ENCODE assay signal across 10 mouse cellular contexts in genomic region chr5:53469098-53469776, GRCm38 (mm10). TPM values are rescaled to one million over a fixed set of nuclear protein-coding genes. Genes with fewer than 3 reads are reported as not detected.
DNase-seq lines count a peak whose midpoint lies in the region; ATAC-seq lines count a peak whose summit lies in the region.
"Had no signal": no experiment of that assay in that cellular context is flagged by ENCODE, and none has a peak within 500 bp of the region (broad histone marks: within the 10 kb centered on the region; RNA-seq: fewer than 3 reads in every experiment).

No protein-coding gene starts in this region.

- DNase-seq in ES-CJ7 (ENCODE audit: low read depth, low spot score), result peak; percentile 41
- peak; percentile 60 for DNase-seq in embryonic facial prominence, embryonic 14.5 days (ENCODE audit: low spot score)
- peak; percentile 61 for DNase-seq in intestine, embryonic 14.5 days (ENCODE audit: low spot score)
- no peak for DNase-seq in spleen, postnatal 10 days (ENCODE audit: low spot score in 2 of 2)
- DNase-seq in Muller cell, postnatal 12 days (ENCODE audit: inconsistent ontology term), result no peak
- no peak for DNase-seq in cerebellum, postnatal 36 days
- DNase-seq: thymus, postnatal 14 days had no signal

- H3K36me3 ChIP-seq in embryonic facial prominence, embryonic 14.5 days (ENCODE audit: control insufficient read depth, insufficient read depth, low read length), result no peaks in the 10 kb centered on the region
- H3K36me3 ChIP-seq in intestine, embryonic 14.5 days (ENCODE audit: control insufficient read depth, insufficient read depth, low read length), result no peaks in the 10 kb centered on the region
- no peaks in the 10 kb centered on the region for H3K36me3 ChIP-seq in liver, embryonic 12.5 days
- H3K36me3 ChIP-seq: forebrain, embryonic 10.5 days had no signal

- H3K27me3 ChIP-seq in embryonic facial prominence, embryonic 14.5 days (replicated peaks; ENCODE audit: control insufficient read depth, insufficient read depth, low read length), result no peaks in the 10 kb centered on the region
- no peaks in the 10 kb centered on the region for H3K27me3 ChIP-seq in intestine, embryonic 14.5 days (replicated peaks; ENCODE audit: control insufficient read depth, insufficient read depth, low read length)
- H3K27me3 ChIP-seq in liver, embryonic 12.5 days (replicated peaks), result peaks cover 23% of the 10 kb centered on the region

- no peak overlapping the region for H3K9ac ChIP-seq in embryonic facial prominence, embryonic 14.5 days (ENCODE audit: low read depth, low read length)
- H3K9ac ChIP-seq in intestine, embryonic 14.5 days (ENCODE audit: low read length), result no peak overlapping the region
- no peak overlapping the region for H3K9ac ChIP-seq in liver, embryonic 12.5 days

- peak overlapping the region; percentile 77 for H3K27ac ChIP-seq in embryonic facial prominence, embryonic 14.5 days (replicated peaks; ENCODE audit: low read depth, low read length)
- H3K27ac ChIP-seq in intestine, embryonic 14.5 days (ENCODE audit: low read depth), result 0 out of 2 replicates have a peak overlapping the region, but pooled peaks have one; percentile 60
- no peak overlapping the region for H3K27ac ChIP-seq in liver, embryonic 12.5 days

- WGBS in embryonic facial prominence, embryonic 14.5 days, result 67% methylated on average over 6 of the region's 6 CpGs
- WGBS in intestine, embryonic 14.5 days, result 50% methylated on average over 6 of the region's 6 CpGs
- WGBS in liver, embryonic 12.5 days (ENCODE audit: insufficient replicate concordance), result 57% methylated on average over 6 of the region's 6 CpGs

- peak overlapping the region; percentile 18; the same call in 1 of the 2 replicates for H3K4me2 ChIP-seq in embryonic facial prominence, embryonic 14.5 days (ENCODE audit: low read depth, low read length)
- peak overlapping the region; percentile 26 for H3K4me2 ChIP-seq in intestine, embryonic 14.5 days (ENCODE audit: low read length)
- H3K4me2 ChIP-seq in liver, embryonic 12.5 days, result 0 out of 2 replicates have a peak overlapping the region, but pooled peaks have one; percentile 8

- no peaks in the 10 kb centered on the region for H3K9me3 ChIP-seq in embryonic facial prominence, embryonic 14.5 days (ENCODE audit: control insufficient read depth, low read length)
- H3K9me3 ChIP-seq in intestine, embryonic 14.5 days (ENCODE audit: control insufficient read depth, low read length), result no peaks in the 10 kb centered on the region
- no peaks in the 10 kb centered on the region for H3K9me3 ChIP-seq in liver, embryonic 12.5 days (replicated peaks)
- H3K9me3 ChIP-seq: forebrain, embryonic 10.5 days had no signal

- no peak overlapping the region for H3K4me3 ChIP-seq in embryonic facial prominence, embryonic 14.5 days (ENCODE audit: low read depth, low read length)
- no peak overlapping the region for H3K4me3 ChIP-seq in intestine, embryonic 14.5 days (ENCODE audit: low read depth, low read length)
- no peak overlapping the region for H3K4me3 ChIP-seq in liver, embryonic 12.5 days
- H3K4me3 ChIP-seq: forebrain, embryonic 10.5 days had no signal

- ATAC-seq in embryonic facial prominence, embryonic 14.5 days (ENCODE audit: low read depth), result no peak
- ATAC-seq in intestine, embryonic 14.5 days (replicated peaks; ENCODE audit: low FRiP score, low TSS enrichment, low read depth), result 0 out of 2 replicates have a peak, but pooled peaks have one; percentile 21
- ATAC-seq in liver, embryonic 12.5 days, result no peak
- ATAC-seq: inflammation-experienced regulatory T-cells, adult 6 months had no signal

- H3K4me1 ChIP-seq in embryonic facial prominence, embryonic 14.5 days (ENCODE audit: control insufficient read depth, insufficient read depth, low read length), result peaks cover 29% of the 10 kb centered on the region
- H3K4me1 ChIP-seq in intestine, embryonic 14.5 days (replicated peaks; ENCODE audit: control insufficient read depth, insufficient read depth, low read length), result peaks cover 7% of the 10 kb centered on the region; the same call in 1 of the 2 replicates
- peaks cover 5% of the 10 kb centered on the region; the same call in 1 of the 2 replicates for H3K4me1 ChIP-seq in liver, embryonic 12.5 days

RNA-seq across cellular contexts. Expression of gene Rbpj, which starts 3.3 kb away (rescaled TPM):
- polyA plus RNA-seq in embryonic facial prominence, embryonic 14.5 days (2014; fragmentation: Nextera tagmentation; extraction: Ambion mirVana), result 48.1 and 49.4 TPM in 2 replicates
- polyA plus RNA-seq in intestine, embryonic 14.5 days (2014; fragmentation: Nextera tagmentation; extraction: Ambion mirVana), result 39.3 and 49.1 TPM in 2 replicates
- polyA plus RNA-seq in liver, embryonic 12.5 days (2016; fragmentation: Nextera tagmentation; extraction: Ambion mirVana), result 14.4 and 14.7 TPM in 2 replicates

Comparison
In these comparisons a context has a peak if more than half of its experiments do, and no peak if none do; other contexts are left out.
1. DNase-seq: peak in ES-CJ7 (single experiment), embryonic facial prominence, embryonic 14.5 days (single experiment) and intestine, embryonic 14.5 days (single experiment); none in spleen, postnatal 10 days (0 of 2), Muller cell, postnatal 12 days (single experiment) and cerebellum, postnatal 36 days (0 of 2).
2. Peak in every context shown above with its lines, with median percentiles within 50 percentile points of each other: H3K4me2 ChIP-seq.